Mouse (Mus musculus) heart, adult 2 months (tissue): ENCODE results near the gene Dennd2c.

Experiments
- CTCF ChIP-seq: fragments of 200-600 bp; IDR thresholded peaks from 2 replicates; pipeline ENCODE4 v1.8.1; 2022; ENCODE audit warnings: antibody characterized with exemption, mild to moderate bottlenecking, moderate library complexity
- EP300 ChIP-seq: fragments of 200-500 bp; IDR thresholded peaks from 2 replicates; pipeline ENCODE4 v1.6.1; 2011; ENCODE audit warnings: low read depth, low read length, control low read depth; ENCODE audit not compliant: insufficient read depth
- POLR2A ChIP-seq: fragments of 200-500 bp; IDR thresholded peaks from 2 replicates; pipeline ENCODE4 v1.6.1; 2011; ENCODE audit warnings: mild to moderate bottlenecking, low read depth, low read length, control low read depth; ENCODE audit not compliant: insufficient read depth

- TF ChIP-seq EP300 (no peak), CTCF (no peak), POLR2A (no peak)
Measured at GRCm38 (mm10) chr3:103129367-103130159, 27.2 kb downstream of the Dennd2c start.
